Mouse (Mus musculus): ENCODE measurements at regions not wholly inside any gene's neighbourhood (a gene's known extent, or its start where the extent isn't known, plus 50 kb on each side); places are given as distances from the start of the nearest gene placed in this dataset.

DNA sequence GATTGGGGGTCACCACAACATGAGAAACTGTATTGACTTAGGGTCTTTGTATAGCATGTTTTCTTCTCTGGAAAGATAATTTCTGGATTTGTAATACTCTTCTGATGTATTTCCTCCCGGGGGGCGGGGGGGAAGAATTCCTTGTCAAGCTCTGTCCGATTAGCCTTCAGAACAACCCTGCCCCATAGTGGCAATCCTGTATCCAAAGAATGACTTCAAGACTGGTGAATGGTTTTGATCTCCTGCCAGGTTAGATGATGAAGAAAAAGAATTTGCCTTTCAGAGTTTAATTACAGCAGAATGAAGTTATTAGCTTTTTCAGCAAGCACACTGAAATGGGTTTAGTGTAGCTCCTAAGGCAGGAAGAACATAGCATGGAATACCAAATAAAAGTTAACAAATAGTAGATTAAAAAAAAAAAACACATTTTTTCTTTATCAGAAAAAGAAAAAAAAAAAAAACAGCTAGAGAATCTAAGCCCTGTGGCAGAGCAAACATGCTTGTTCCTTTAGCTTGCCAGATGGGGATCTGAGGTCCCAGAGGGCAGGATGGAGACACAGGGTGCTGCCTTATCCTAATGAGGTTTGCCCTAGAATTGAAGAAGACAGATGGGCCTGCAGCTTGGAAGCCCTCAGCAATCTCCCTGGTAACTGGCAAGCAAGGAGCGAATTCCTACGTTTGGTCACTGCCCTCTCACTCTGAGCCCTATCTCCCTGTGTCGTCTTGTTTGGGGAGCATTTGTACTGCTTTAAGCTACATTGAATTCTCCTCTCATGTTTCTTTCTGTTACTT is 280.9 kb upstream of the Gm9972 start:
- WGBS: 55% methylated on average over 6 of the region's 6 CpGs
- Histone ChIP-seq H3K4me2 (no peak overlapping the region), H3K9ac (no peak overlapping the region), H3K36me3 (no peaks in the 10 kb centered on the region), H3K4me1 (no peaks in the 10 kb centered on the region), H3K27ac (no peak overlapping the region), H3K27me3 (no peaks in the 10 kb centered on the region), H3K4me3 (no peak overlapping the region), H3K9me3 (no peaks in the 10 kb centered on the region)
- no peak for ATAC-seq (ENCODE audit: borderline replicate concordance, extremely low read depth, low FRiP score, low TSS enrichment)

DNA sequence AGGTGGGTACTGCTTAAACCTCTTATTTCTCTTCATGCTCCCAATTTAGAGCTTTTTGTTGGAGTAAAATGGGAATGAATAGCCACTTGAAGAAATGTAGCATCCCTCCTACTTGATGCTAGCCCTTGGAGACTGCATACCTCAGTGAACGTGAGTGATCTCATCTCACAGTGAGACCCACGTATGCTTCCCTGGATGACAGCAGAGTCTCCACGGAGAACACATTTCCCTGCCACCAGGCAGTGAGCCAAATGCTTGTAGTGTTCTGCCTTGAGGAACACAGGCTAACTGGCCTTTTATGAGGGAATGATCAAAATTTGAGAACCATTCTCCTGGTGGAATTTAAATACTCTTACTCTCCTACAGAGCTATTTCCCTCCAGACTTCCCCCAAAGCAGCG is 280.1 kb upstream of the Gm9972 start:
- Histone ChIP-seq H3K27ac (no peak overlapping the region), H3K36me3 (no peaks in the 10 kb centered on the region), H3K4me3 (no peak overlapping the region), H3K9ac (no peak overlapping the region), H3K4me1 (no peaks in the 10 kb centered on the region), H3K9me3 (no peaks in the 10 kb centered on the region), H3K27me3 (no peaks in the 10 kb centered on the region), H3K4me2 (no peak overlapping the region)
- 39% methylated on average over 4 of the region's 4 CpGs for WGBS
- no peak for ATAC-seq (ENCODE audit: borderline replicate concordance, extremely low read depth, low FRiP score, low TSS enrichment)

DNA sequence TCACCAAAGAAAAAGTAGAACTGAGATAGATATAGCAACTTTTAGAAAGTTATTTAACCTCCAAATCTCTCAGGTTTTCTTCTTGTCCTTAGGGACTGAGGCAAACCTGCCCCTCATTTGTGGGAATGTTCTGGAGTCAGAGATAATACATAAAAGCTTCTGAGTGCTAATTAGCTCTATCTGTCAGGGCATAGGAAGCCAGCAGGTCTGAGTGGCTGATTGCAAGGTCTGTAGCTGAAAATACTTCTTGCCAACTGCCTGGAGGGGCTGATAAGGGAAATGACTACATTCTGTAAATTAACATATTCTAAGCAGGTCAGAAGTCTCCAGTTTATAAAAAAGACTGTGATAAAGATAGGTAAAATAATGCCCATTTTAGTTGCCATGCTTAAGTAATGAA is 270.3 kb upstream of the Gm9972 start:
- H3K9me3 ChIP-seq: no peaks in the 10 kb centered on the region
- ATAC-seq (ENCODE audit: borderline replicate concordance, extremely low read depth, low FRiP score, low TSS enrichment): no peak

DNA sequence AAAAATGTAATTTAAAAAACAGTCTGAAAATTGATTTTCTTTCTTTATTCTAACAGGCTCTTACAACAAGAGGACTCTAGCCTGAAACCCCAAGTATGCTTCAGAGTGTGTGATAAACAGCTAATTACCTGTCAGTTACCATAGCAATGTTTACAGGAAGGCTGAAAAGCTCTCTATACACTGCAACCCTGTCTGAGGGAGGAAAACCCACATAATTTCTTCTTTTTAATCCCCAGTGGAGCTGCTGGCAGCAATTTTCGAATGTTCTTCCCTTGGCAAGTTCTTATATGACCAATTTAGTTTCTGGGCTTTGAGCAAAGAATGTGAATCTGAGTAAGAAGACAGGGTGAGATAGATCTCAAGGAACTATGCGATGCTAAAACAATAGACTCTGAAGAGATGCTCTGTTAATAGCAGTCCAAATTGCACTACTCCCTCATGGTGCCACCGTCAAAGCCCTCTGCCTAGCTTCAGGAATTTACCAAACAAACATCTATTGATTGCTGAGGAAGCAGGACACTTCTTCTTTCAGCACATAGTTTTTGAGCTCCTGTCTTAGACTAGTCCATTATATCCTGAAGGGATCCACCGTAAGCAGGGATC is 260.4 kb upstream of the Gm9972 start:
- Histone ChIP-seq H3K4me3 (no peak overlapping the region), H3K27me3 (no peaks in the 10 kb centered on the region), H3K36me3 (no peaks in the 10 kb centered on the region), H3K9ac (no peak overlapping the region), H3K4me2 (no peak overlapping the region), H3K27ac (no peak overlapping the region), H3K4me1 (no peaks in the 10 kb centered on the region), H3K9me3 (no peaks in the 10 kb centered on the region)
- no peak for ATAC-seq (ENCODE audit: borderline replicate concordance, extremely low read depth, low FRiP score, low TSS enrichment)
- 58% methylated on average over 4 of the region's 4 CpGs for WGBS

More for the DNA sequence above, 270.3 kb upstream of the Gm9972 start:
- no peak overlapping the region for H3K4me2 ChIP-seq
- no peaks in the 10 kb centered on the region for H3K36me3 ChIP-seq
- H3K27me3 ChIP-seq: no peaks in the 10 kb centered on the region
- H3K9ac ChIP-seq: no peak overlapping the region
- H3K27ac ChIP-seq: no peak overlapping the region
- no peaks in the 10 kb centered on the region for H3K4me1 ChIP-seq
- H3K4me3 ChIP-seq: no peak overlapping the region

DNA sequence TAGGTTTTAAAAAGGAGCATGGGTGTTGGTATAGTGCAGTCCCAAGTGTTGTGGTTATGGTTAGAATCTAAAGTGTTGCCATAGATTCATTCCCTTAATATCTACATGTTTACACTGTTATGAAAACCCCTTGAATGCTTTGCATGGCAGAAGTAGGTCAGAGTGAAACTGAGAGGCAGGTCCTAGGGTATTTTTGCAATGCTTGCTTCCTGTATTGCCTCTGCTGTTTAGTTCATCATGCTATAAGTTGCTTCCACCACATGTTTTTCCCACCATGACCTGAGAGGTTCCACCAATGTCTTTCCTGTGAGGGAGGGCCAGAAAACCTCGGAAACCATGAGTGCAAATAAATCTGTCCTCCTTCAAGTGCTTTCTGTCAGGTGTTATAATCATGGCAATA is 224.1 kb upstream of the Gm9972 start:
- Histone ChIP-seq H3K4me1 (no peaks in the 10 kb centered on the region), H3K27ac (no peak overlapping the region), H3K4me3 (no peak overlapping the region), H3K4me2 (no peak overlapping the region), H3K9ac (no peak overlapping the region), H3K27me3 (no peaks in the 10 kb centered on the region), H3K9me3 (no peaks in the 10 kb centered on the region), H3K36me3 (no peaks in the 10 kb centered on the region)
- ATAC-seq (ENCODE audit: borderline replicate concordance, extremely low read depth, low FRiP score, low TSS enrichment): no peak
- WGBS: 69% methylated on average over 1 of the region's 1 CpGs

DNA sequence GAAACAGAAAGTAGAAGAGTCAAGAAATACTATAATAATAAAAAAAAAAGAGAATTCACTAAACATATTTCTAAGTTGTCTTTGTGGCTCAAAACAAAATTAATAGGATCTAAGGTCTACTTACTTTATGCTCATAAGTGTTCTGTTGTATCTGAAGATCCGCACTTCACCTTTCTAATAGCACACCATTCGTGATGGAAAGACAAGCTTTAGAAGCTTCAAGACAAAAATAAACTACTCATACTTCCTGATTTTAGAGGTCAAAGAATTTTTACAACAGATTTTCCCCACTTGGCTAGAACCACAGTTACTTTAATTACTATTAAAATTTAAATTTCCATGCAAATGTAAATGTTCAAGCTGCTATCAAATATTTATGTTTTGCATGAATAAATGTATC is 219.8 kb upstream of the Gm9972 start:
- no peaks in the 10 kb centered on the region for H3K36me3 ChIP-seq
- 61% methylated on average over 2 of the region's 2 CpGs for whole genome bisulfite sequencing
- H3K9me3 ChIP-seq: no peaks in the 10 kb centered on the region
- no peaks in the 10 kb centered on the region for H3K4me1 ChIP-seq
- no peaks in the 10 kb centered on the region for H3K27me3 ChIP-seq
- H3K4me3 ChIP-seq: no peak overlapping the region
- H3K9ac ChIP-seq: no peak overlapping the region
- no peak for ATAC-seq (ENCODE audit: borderline replicate concordance, extremely low read depth, low FRiP score, low TSS enrichment)
- H3K27ac ChIP-seq: no peak overlapping the region
- no peak overlapping the region for H3K4me2 ChIP-seq

DNA sequence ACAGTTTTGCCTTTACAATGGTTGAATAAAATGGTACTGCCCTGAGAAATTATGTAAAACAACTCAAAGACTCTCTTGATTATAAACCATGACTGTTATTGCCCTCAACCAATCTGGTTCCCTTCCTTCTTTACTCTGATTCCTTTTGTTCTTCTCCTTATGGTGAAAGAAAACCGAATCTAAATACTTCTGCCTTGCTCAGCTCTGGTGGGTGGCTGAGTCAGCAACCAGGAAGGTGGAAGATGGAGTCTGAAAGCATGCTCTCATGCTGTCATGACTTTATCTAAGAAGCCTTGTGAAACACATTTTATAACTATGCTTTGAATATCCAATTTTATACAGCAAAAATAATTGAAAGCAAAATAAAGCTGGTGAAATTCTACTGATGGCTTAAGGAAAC is 212.7 kb upstream of the Gm9972 start:
- WGBS: 42% methylated on average over 1 of the region's 1 CpGs
- Histone ChIP-seq H3K4me3 (no peak overlapping the region), H3K4me1 (no peaks in the 10 kb centered on the region), H3K27ac (no peak overlapping the region), H3K36me3 (no peaks in the 10 kb centered on the region), H3K27me3 (no peaks in the 10 kb centered on the region), H3K4me2 (no peak overlapping the region), H3K9me3 (no peaks in the 10 kb centered on the region), H3K9ac (no peak overlapping the region)
- ATAC-seq (ENCODE audit: borderline replicate concordance, extremely low read depth, low FRiP score, low TSS enrichment): no peak

DNA sequence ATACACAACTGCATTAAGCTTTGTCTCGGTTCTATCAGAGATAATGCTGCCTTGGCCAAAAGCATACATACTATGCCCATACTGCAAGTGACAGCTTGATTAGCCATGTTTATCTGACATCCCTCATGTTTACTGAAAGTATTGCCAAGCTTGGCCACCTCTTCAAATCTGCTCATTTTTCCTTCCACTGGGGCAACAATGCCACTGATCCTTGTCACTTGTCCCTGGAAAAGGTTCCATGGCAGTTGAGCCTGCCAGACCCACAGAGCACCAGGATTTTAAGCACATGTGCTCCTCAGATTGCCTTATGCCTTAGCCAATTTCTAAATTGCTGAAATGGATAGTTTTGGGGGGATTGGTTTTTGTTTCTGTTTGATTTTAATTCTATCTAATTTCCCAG is 189.8 kb upstream of the Gm9972 start:
- WGBS: 42% methylated on average over 1 of the region's 1 CpGs
- Histone ChIP-seq H3K27me3 (no peaks in the 10 kb centered on the region), H3K36me3 (no peaks in the 10 kb centered on the region), H3K4me1 (no peaks in the 10 kb centered on the region), H3K4me2 (no peak overlapping the region), H3K9me3 (no peaks in the 10 kb centered on the region), H3K9ac (no peak overlapping the region), H3K4me3 (no peak overlapping the region), H3K27ac (no peak overlapping the region)
- ATAC-seq (ENCODE audit: borderline replicate concordance, extremely low read depth, low FRiP score, low TSS enrichment): no peak

DNA sequence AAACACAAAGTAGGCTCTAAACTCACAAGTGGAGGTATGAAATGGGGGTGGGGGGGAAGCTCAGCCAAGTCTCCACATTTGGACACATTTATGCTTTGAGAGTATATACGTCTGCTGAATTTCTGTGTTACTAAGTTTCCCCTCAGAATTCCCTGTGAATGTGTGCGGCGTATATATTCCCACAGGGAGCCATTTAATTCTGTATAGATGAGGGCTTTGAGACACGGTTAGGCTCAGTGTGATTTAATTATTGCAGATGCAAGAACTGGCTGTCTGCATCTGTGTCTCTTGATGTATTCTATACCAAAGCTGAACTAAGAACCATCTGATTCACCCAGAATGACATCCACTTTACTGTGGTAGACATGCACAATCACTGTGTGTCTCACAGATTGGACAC is 181.1 kb upstream of the Gm9972 start:
- H3K4me3 ChIP-seq: no peak overlapping the region
- no peak overlapping the region for H3K9ac ChIP-seq
- H3K27me3 ChIP-seq: no peaks in the 10 kb centered on the region
- 90% methylated on average over 4 of the region's 4 CpGs for whole genome bisulfite sequencing
- H3K4me1 ChIP-seq: no peaks in the 10 kb centered on the region
- no peak overlapping the region for H3K27ac ChIP-seq
- no peak for ATAC-seq (ENCODE audit: borderline replicate concordance, extremely low read depth, low FRiP score, low TSS enrichment)
- no peak overlapping the region for H3K4me2 ChIP-seq
- no peaks in the 10 kb centered on the region for H3K36me3 ChIP-seq
- H3K9me3 ChIP-seq: no peaks in the 10 kb centered on the region

DNA sequence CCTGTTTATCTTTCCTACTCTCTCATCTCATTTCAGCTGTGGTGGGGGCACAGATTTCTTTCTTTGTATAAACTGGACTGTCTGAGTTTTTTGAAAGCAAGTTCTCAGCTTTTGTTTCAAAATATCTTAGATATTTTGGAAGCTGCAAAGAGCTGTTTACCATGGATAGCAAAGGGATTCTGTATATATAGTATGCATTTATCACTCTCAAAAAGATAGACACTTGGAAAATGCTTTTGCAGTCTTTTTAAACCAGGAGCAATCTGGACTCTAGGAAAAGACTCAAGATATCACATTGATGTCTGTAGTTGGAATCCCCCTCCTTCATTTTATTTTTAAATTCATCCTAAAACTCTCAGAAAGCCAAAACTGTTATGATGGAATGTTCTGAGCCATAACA is 177.9 kb upstream of the Gm9972 start:
- Histone ChIP-seq H3K27ac (no peak overlapping the region), H3K4me2 (no peak overlapping the region), H3K36me3 (no peaks in the 10 kb centered on the region), H3K9ac (no peak overlapping the region), H3K9me3 (no peaks in the 10 kb centered on the region), H3K4me3 (no peak overlapping the region), H3K4me1 (no peaks in the 10 kb centered on the region), H3K27me3 (no peaks in the 10 kb centered on the region)
- ATAC-seq (ENCODE audit: borderline replicate concordance, extremely low read depth, low FRiP score, low TSS enrichment): no peak

DNA sequence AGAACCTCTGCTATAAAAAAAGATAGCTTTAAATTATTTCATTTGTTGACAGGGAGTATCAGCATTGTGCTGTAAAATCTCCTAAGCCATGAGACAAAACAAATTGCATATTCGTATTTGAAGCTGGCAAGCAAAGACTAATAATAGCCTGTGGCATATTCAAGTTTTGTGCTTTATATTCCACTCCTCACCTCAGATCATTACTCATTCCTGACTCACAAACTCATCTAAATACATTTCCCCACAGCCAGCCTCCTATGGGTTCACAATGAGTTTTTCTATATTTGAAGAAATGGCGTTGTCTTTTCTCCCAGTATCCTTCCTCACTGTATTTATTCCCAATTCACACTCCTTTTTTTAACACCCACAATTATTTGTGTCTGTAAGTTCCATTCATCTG is 161.5 kb upstream of the Gm9972 start:
- H3K9ac ChIP-seq: no peak overlapping the region
- no peaks in the 10 kb centered on the region for H3K4me1 ChIP-seq
- 65% methylated on average over 2 of the region's 2 CpGs for WGBS
- no peaks in the 10 kb centered on the region for H3K36me3 ChIP-seq
- H3K27me3 ChIP-seq: no peaks in the 10 kb centered on the region
- no peak for ATAC-seq (ENCODE audit: borderline replicate concordance, extremely low read depth, low FRiP score, low TSS enrichment)
- H3K4me2 ChIP-seq: no peak overlapping the region
- no peak overlapping the region for H3K4me3 ChIP-seq
- no peak overlapping the region for H3K27ac ChIP-seq
- no peaks in the 10 kb centered on the region for H3K9me3 ChIP-seq

DNA sequence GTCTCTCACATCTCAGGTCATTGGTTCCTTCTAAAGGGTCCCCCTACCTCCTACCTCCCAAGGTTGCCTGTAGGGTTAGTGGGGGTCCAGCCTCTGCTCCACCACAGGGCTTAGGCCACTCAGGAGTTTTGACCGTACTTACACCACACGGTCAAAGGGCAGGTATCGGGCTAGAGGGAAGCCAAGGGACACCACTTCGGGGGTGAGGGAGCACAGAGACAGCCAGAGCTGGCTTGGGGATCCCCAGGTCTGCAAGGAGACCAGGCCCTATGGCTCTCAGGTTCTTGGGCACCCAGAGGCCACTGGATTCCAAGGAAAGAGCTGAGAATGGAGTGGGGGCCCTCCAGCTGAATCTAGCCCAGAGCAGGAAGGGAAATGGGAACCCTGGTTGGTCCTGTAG is 135.5 kb upstream of the Gm9972 start:
- H3K27ac ChIP-seq: no peak overlapping the region
- no peak for ATAC-seq (ENCODE audit: borderline replicate concordance, extremely low read depth, low FRiP score, low TSS enrichment)
- no peak overlapping the region for H3K4me3 ChIP-seq
- H3K36me3 ChIP-seq: no peaks in the 10 kb centered on the region
- no peaks in the 10 kb centered on the region for H3K4me1 ChIP-seq
- no peaks in the 10 kb centered on the region for H3K27me3 ChIP-seq
- H3K4me2 ChIP-seq: no peak overlapping the region
- WGBS: 87% methylated on average over 4 of the region's 4 CpGs
- H3K9me3 ChIP-seq: no peaks in the 10 kb centered on the region
- no peak overlapping the region for H3K9ac ChIP-seq

All from lung, embryonic 15.5 days (tissue).